Mouse (Mus musculus) neural tube, embryonic 15.5 days (tissue): ENCODE measurements at regions not wholly inside any gene's neighbourhood (a gene's known extent, or its start where the extent isn't known, plus 50 kb on each side); places are given as distances from the start of the nearest gene placed in this dataset.

ENCODE experiments used
- ATAC-seq: fragments of 200-750 bp; cut with Nextera tagmentation; 2 replicates; pipeline ENCODE4 v1.8.0; 2017; ENCODE audit warnings: mild to moderate bottlenecking, moderate TSS enrichment, moderate library complexity; ENCODE audit not compliant: low FRiP score
- H3K27ac ChIP-seq: fragments of 300-500 bp; sonication (generic); replicated peaks from 2 replicates; pipeline ENCODE4 v1.5.1; 2015; ENCODE audit warnings: mild to moderate bottlenecking, inconsistent platforms
- H3K27me3 ChIP-seq: fragments of 300-500 bp; sonication (generic); replicated peaks from 2 replicates; pipeline ENCODE4 v1.6.1; 2015; ENCODE audit warnings: inconsistent platforms
- H3K36me3 ChIP-seq: fragments of 300-500 bp; sonication (generic); 2 replicates; pipeline ENCODE4 v1.6.1; 2015; ENCODE audit warnings: inconsistent platforms
- H3K4me1 ChIP-seq: fragments of 300-500 bp; sonication (generic); 2 replicates; pipeline ENCODE4 v1.6.1; 2015; ENCODE audit warnings: inconsistent platforms
- H3K4me2 ChIP-seq: fragments of 300-500 bp; sonication (generic); 2 replicates; pipeline ENCODE4 v1.6.1; 2015; ENCODE audit warnings: inconsistent platforms, mild to moderate bottlenecking, moderate library complexity
- H3K4me3 ChIP-seq: fragments of 300-500 bp; sonication (generic); replicated peaks from 2 replicates; pipeline ENCODE4 v1.5.1; 2015; ENCODE audit warnings: mild to moderate bottlenecking, inconsistent platforms
- H3K9ac ChIP-seq: fragments of 300-500 bp; sonication (generic); replicated peaks from 2 replicates; pipeline ENCODE4 v1.6.1; 2015; ENCODE audit warnings: mild to moderate bottlenecking, inconsistent platforms
- H3K9me3 ChIP-seq: fragments of 300-500 bp; sonication (generic); replicated peaks from 2 replicates; pipeline ENCODE4 v1.6.1; 2016; ENCODE audit warnings: inconsistent platforms
- WGBS: fragments of 180-500 bp; shearing (Covaris S2); methylation state at CpG from one replicate; pipeline ENCODE4 v1.1.7; 2015; ENCODE audit warnings: mixed read lengths; 5-methylcytosine and 5-hydroxymethylcytosine counted together

DNA sequence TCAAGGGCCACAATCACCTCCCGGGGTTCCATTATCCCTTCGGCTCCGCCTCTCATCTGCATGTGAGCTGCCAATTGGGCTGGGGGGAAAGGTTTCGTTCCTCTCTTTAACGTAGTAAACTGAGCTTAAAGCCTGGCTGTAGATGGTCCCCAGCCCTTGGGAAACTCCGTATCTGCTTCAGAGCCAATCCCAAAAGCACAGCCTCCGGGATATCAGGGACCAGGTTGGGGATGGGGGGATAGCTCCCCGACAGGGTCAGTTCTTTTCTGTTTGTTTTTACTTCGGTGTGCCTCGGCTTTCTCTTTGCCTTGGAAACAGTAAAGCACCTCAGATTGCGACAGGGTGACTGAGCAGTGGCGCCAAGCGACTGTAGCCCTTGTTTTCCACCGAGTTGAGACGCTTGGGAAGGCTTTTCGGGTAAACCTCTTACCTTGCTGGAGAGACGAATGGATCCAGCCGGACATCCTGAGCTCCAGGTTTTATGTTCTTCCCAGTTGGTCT lies 64.5 kb downstream of the Tfap2c start:
- peak overlapping the region; percentile 27 for H3K4me3 ChIP-seq
- 0 out of 2 replicates have a peak overlapping the region, but pooled peaks have one; percentile 26 for H3K9ac ChIP-seq
- WGBS, result under 1% methylated on average over 18 of the region's 18 CpGs
- no peaks in the 10 kb centered on the region for H3K9me3 ChIP-seq
- H3K36me3 ChIP-seq, result no peaks in the 10 kb centered on the region
- peaks cover 30% of the 10 kb centered on the region for H3K27me3 ChIP-seq
- no peak for ATAC-seq
- H3K4me2 ChIP-seq, result peak overlapping the region; percentile 61
- peaks cover 8% of the 10 kb centered on the region; the same call in 1 of the 2 replicates for H3K4me1 ChIP-seq
- no peak overlapping the region for H3K27ac ChIP-seq

DNA sequence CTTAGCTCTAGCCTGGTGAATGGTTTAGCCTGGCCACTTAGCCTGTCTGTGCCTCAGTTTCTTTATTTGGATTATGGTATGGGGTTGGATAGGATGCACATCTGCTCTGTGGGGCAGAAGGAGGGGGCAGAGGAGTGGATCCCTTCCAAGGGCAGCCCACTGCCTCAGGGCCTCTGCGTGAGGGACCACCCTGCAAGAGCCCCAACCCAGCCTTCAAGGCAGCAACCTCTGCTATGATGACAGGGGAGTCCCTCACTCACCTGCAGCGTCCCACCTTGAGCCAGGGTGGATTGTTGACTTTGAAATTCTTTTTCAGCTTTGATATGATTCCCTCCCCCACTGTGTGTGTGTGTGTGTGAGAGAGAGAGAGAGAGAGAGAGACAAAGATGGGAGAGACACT lies 65.8 kb downstream of the Tfap2c start:
- H3K9me3 ChIP-seq, result no peaks in the 10 kb centered on the region
- peaks cover 8% of the 10 kb centered on the region; the same call in 1 of the 2 replicates for H3K4me1 ChIP-seq
- H3K4me3 ChIP-seq, result no peak overlapping the region
- no peak overlapping the region for H3K9ac ChIP-seq
- H3K36me3 ChIP-seq, result no peaks in the 10 kb centered on the region
- peaks cover 30% of the 10 kb centered on the region for H3K27me3 ChIP-seq
- no peak overlapping the region for H3K27ac ChIP-seq
- ATAC-seq, result no peak
- WGBS, result 32% methylated on average over 2 of the region's 2 CpGs
- no peak overlapping the region for H3K4me2 ChIP-seq

DNA sequence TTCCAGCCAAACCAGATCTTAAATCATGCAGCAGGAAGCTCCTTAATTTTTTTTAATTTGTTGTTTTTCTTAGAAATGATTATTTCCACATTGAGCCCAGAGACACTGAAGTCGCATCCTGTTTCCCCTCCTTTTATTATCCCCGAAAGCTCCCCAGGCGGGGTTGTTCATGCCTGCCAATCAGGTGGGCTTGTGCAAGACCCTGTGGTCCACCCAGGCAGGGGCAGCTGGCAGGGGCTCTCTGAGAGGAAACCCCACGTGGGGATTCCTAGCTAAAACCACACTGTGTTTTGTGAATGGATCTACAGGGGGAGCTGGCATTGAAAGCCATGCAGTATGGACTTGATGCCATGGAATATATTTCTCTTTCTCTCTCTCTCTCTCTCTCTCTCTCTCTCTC lies 66.2 kb downstream of the Tfap2c start:
- H3K36me3 ChIP-seq, result no peaks in the 10 kb centered on the region
- H3K27ac ChIP-seq, result no peak overlapping the region
- H3K4me2 ChIP-seq, result no peak overlapping the region
- H3K9ac ChIP-seq, result no peak overlapping the region
- 13% methylated on average over 4 of the region's 4 CpGs for WGBS
- peaks cover 8% of the 10 kb centered on the region; the same call in 1 of the 2 replicates for H3K4me1 ChIP-seq
- H3K4me3 ChIP-seq, result no peak overlapping the region
- ATAC-seq, result no peak
- no peaks in the 10 kb centered on the region for H3K9me3 ChIP-seq
- peaks cover 30% of the 10 kb centered on the region for H3K27me3 ChIP-seq

DNA sequence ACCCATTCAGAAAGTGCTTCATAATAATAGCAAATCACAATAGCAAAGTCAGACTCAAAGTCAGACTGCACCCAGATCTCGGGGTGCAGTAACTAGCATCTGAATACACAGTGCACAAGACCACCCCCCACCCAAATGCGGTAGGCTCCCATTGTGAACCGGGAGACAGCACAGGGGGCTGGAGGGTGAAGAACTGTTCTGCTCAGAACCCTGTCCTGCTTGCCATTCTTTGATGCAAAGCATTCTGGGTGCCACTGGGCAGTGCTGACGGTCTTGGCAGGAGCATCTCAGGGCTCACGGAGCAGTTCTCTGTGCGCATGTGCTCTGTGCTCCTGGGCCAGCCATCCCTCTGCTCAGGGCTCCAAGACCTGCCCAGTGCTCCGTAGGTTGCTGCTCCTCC lies 69.8 kb downstream of the Tfap2c start:
- ATAC-seq, result no peak
- H3K27ac ChIP-seq, result no peak overlapping the region
- 83% methylated on average over 7 of the region's 7 CpGs for WGBS
- no peak overlapping the region for H3K4me2 ChIP-seq
- H3K4me3 ChIP-seq, result no peak overlapping the region
- no peak overlapping the region for H3K9ac ChIP-seq
- no peaks in the 10 kb centered on the region for H3K9me3 ChIP-seq
- peaks cover 23% of the 10 kb centered on the region for H3K27me3 ChIP-seq
- no peaks in the 10 kb centered on the region for H3K36me3 ChIP-seq
- peaks cover 7% of the 10 kb centered on the region for H3K4me1 ChIP-seq

DNA sequence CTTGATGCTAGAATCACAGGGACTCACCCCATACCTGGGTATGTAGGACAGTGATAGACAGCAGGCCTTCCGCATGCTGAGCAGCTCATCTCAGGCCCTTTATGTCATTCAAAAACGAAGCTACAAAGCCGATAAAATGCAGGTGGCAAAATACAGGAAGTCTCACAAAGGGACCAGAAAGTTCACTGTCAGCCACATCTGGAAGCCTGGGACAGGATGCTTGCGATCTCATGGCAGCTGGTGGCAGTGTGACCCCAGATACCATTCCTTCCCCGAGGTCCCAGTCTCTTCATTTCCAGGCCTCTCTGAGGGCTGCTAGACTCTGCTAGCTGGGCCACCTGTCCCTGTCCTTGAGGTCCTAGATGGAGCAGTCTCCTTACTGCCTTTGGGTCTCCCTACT lies 70.6 kb downstream of the Tfap2c start:
- peaks cover 16% of the 10 kb centered on the region for H3K27me3 ChIP-seq
- H3K4me1 ChIP-seq, result peaks cover 6% of the 10 kb centered on the region
- no peaks in the 10 kb centered on the region for H3K36me3 ChIP-seq
- H3K4me2 ChIP-seq, result no peak overlapping the region
- H3K27ac ChIP-seq, result no peak overlapping the region
- no peak for ATAC-seq
- no peak overlapping the region for H3K9ac ChIP-seq
- no peak overlapping the region for H3K4me3 ChIP-seq
- H3K9me3 ChIP-seq, result no peaks in the 10 kb centered on the region
- 70% methylated on average over 5 of the region's 5 CpGs for WGBS

DNA sequence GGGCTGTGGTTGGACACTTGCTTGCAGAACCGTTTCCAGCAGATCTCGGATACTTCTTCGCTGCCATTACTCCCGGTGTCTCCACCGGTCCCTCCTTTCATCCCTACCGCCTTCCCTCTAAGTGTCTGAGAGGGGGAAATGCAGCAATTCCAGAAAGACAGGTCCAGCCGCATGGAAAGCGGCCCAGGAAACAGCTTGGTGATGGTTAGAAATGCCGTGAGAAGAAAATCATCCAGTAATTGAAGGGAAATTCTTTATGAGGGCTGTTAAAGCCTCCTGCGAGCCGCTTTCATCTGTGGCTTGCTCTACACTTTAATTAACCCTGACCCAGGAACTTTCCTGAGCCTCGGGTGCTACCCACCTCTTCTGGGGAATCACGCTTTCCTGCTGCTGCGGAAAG lies 74.3 kb downstream of the Tfap2c start:
- H3K9me3 ChIP-seq, result no peaks in the 10 kb centered on the region
- H3K4me2 ChIP-seq, result peak overlapping the region; percentile 16
- no peak overlapping the region for H3K4me3 ChIP-seq
- H3K27ac ChIP-seq, result no peak overlapping the region
- peaks cover 6% of the 10 kb centered on the region for H3K4me1 ChIP-seq
- no peak for ATAC-seq
- peaks cover 13% of the 10 kb centered on the region for H3K27me3 ChIP-seq
- no peaks in the 10 kb centered on the region for H3K36me3 ChIP-seq
- 6% methylated on average over 14 of the region's 14 CpGs for WGBS
- H3K9ac ChIP-seq, result no peak overlapping the region

DNA sequence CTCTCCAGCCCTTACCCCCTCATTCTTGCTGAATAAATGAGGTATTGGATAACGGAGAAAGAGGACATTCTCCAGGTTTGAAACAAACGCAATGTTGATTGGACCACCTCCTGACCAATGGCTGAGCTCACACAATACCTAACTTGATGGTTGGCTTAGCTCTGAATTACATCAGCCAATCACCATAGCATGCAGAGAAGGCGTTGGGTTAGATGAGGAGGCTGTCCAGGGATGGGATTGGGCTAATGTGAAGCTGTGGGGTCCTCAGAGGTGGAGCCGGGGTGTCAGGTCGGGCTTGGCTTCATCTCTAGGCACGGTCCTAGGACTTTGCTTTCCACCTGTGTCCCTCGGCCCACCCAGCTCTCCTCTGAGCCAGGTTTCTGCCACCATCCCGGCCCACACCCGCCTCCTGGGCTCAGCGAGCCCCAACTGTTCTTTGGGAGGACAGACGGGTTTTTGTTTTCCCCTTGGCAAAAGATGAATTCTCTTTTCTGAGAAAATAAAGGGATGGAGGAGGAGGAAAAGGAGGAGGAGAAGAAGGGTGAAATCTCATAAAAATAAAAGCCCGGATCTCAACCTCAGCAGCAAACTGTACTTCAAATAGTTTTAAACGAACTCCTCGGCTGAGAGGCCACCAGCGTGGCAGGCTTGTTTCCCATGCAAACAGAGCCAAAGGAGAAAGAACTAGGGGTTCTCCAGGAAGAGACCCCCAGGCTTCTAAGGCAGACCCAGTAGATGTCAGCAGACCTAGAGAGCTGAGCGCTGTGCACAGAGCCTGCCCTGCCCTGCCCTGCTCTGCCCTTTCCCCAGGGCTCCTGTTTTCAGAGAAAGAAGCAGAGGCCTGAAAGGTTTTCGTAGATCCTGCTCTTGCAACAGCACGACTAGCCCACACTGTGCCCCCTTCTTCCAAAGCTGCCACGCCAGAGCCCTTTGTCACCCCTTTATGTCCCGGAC lies 78.2 kb downstream of the Tfap2c start:
- H3K36me3 ChIP-seq, result no peaks in the 10 kb centered on the region
- H3K4me2 ChIP-seq, result no peak overlapping the region
- 75% methylated on average over 20 of the region's 20 CpGs for WGBS
- H3K4me3 ChIP-seq, result no peak overlapping the region
- H3K27ac ChIP-seq, result no peak overlapping the region
- no peaks in the 10 kb centered on the region for H3K9me3 ChIP-seq
- ATAC-seq, result no peak
- peaks cover 13% of the 10 kb centered on the region for H3K27me3 ChIP-seq
- H3K9ac ChIP-seq, result no peak overlapping the region
- H3K4me1 ChIP-seq, result peaks cover 6% of the 10 kb centered on the region

DNA sequence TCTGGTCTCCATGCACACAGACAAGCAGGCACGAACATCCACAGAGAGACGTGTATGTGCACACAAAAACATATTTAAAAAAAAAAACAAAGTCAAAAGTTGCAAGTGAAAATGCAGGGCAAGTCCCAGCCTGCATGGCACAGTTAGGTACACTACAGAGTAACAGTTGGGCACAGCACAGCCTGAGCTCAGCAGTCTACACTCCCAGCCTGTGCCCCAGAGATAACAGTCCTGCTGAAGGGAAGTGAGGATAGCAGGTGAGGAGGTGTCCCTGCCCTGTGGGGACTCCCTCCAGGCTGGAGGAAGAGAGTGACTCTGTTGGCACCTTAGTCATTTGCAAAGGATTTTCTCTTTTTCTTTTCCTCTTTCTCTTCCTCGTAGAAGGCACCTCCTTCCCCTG lies 80.9 kb downstream of the Tfap2c start:
- ATAC-seq, result no peak
- WGBS, result 76% methylated on average over 3 of the region's 3 CpGs
- Histone ChIP-seq H3K36me3 (no peaks in the 10 kb centered on the region), H3K4me3 (no peak overlapping the region), H3K27me3 (0 out of 2 replicates have a peak, but pooled peaks cover 3% of the 10 kb centered on the region), H3K27ac (no peak overlapping the region), H3K4me1 (no peaks in the 10 kb centered on the region; the same call in 1 of the 2 replicates), H3K9me3 (no peaks in the 10 kb centered on the region), H3K4me2 (no peak overlapping the region), H3K9ac (no peak overlapping the region)

DNA sequence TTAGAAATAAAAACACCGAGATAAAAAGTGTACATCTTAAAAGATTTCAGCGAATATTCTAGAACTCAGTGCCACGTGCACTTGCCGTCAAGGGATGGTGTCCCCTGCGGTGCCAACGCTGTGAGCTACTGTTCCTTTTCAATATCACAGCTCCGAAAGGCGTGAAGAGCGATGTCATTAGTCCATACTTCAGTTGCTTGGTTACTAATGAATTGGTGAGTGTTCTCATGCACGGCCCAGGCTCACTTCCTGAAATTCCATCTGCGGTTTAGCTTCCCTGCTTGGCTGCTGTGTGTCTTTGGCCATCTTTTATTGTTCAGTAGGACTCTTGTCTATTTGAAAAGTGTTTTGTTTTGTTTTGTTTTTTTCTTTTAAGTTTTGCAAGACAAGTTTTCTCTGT lies 93.2 kb downstream of the Tfap2c start:
- Histone ChIP-seq H3K9me3 (no peaks in the 10 kb centered on the region), H3K9ac (no peak overlapping the region), H3K27me3 (peaks cover 7% of the 10 kb centered on the region; the same call in 1 of the 2 replicates), H3K27ac (no peak overlapping the region), H3K4me3 (no peak overlapping the region), H3K4me1 (peaks cover 7% of the 10 kb centered on the region), H3K36me3 (no peaks in the 10 kb centered on the region), H3K4me2 (no peak overlapping the region)
- WGBS, result 38% methylated on average over 11 of the region's 11 CpGs
- no peak for ATAC-seq

DNA sequence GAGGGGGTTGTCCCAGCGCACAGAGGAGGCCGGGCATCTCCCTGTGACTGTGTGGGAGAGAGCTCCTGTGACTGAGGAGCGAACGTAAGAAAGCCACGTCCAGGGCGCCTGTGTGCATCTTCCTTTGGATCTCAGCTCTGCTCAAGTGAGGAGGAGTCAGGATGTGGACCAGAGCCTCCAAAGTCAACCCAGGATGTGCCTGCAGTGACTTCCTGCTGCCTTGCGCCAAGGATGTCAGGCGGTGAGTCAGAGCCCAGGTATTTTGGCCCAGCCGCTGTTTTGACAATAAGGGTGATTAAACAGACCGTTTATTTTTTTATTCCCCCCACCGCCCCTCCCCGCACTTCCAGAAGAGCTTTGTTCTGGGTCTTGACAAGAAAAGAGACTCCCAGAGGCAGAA lies 94.5 kb downstream of the Tfap2c start:
- 20% methylated on average over 12 of the region's 12 CpGs for whole genome bisulfite sequencing
- peaks cover 7% of the 10 kb centered on the region; the same call in 1 of the 2 replicates for H3K27me3 ChIP-seq
- no peak overlapping the region for H3K4me3 ChIP-seq
- H3K4me1 ChIP-seq, result peaks cover 7% of the 10 kb centered on the region
- no peak for ATAC-seq
- H3K4me2 ChIP-seq, result no peak overlapping the region
- H3K27ac ChIP-seq, result no peak overlapping the region
- H3K9me3 ChIP-seq, result no peaks in the 10 kb centered on the region
- H3K36me3 ChIP-seq, result no peaks in the 10 kb centered on the region
- H3K9ac ChIP-seq, result no peak overlapping the region

DNA sequence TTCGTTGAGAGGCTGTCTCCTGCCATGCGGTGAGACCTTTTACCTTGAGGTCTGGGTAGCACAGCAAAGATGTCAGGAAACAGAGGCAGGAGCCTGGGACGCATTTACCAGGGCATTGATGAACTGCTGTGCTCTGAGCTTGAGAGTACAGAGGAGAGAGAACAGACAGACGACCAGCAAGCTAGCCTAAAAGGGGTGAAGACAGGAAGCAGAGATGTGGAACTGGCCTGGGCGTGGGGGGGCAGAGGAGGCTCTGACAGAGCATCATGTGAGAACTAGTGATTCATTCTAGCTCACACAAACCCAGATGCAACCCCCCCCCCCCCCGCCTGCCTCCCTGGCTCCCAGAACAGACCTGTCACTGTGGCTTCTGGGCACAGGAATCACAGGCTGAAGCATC lies 95.1 kb downstream of the Tfap2c start:
- Histone ChIP-seq H3K27ac (no peak overlapping the region), H3K4me2 (no peak overlapping the region), H3K9ac (no peak overlapping the region), H3K4me3 (no peak overlapping the region), H3K4me1 (peaks cover 7% of the 10 kb centered on the region), H3K36me3 (no peaks in the 10 kb centered on the region), H3K27me3 (peaks cover 5% of the 10 kb centered on the region; the same call in 1 of the 2 replicates), H3K9me3 (no peaks in the 10 kb centered on the region)
- 42% methylated on average over 6 of the region's 6 CpGs for WGBS
- no peak for ATAC-seq

DNA sequence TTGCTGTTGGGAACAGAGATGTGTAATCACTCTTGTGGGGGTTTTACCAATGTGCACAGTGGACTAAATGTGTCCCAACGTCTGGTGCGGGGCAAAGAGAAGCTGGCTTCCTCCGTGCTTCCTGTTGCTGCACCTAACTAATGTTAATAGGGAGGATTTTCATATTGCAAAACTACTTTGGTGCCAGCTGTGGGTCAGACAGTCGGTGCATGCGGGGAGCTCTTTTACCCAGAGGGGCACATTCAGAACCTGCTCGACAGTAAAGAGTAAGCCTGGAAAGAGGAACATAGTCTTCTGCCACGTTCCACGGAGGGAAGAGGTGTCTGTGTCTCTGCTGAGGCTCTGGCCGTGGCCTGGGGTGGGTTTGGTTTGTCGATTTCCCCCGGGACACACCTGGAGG lies 98.7 kb downstream of the Tfap2c start:
- ATAC-seq, result no peak
- Histone ChIP-seq H3K9me3 (no peaks in the 10 kb centered on the region), H3K27me3 (peaks cover 5% of the 10 kb centered on the region; the same call in 1 of the 2 replicates), H3K4me2 (no peak overlapping the region), H3K4me3 (no peak overlapping the region), H3K9ac (no peak overlapping the region), H3K36me3 (no peaks in the 10 kb centered on the region), H3K4me1 (peaks cover 7% of the 10 kb centered on the region), H3K27ac (no peak overlapping the region)
- 73% methylated on average over 11 of the region's 11 CpGs for WGBS
